Mouse (Mus musculus) neural tube, embryonic 12.5 days (tissue): ENCODE measurements around the gene B3galt4. TPM values are rescaled to one million over a fixed set of nuclear protein-coding genes. Genes with fewer than 3 reads are reported as not detected.

ENCODE experiments used
- ATAC-seq: fragments of 200-750 bp; cut with Nextera tagmentation; 2 replicates; pipeline ENCODE4 v1.8.0; 2017; ENCODE audit warnings: low read depth, mild to moderate bottlenecking, moderate TSS enrichment, moderate library complexity; ENCODE audit not compliant: low FRiP score
- H3K27ac ChIP-seq: fragments of 300-500 bp; sonication (generic); 2 replicates; pipeline ENCODE4 v1.5.1; 2016
- H3K27me3 ChIP-seq: fragments of 300-500 bp; sonication (generic); replicated peaks from 2 replicates; pipeline ENCODE4 v1.6.1; 2016; ENCODE audit warnings: mild to moderate bottlenecking
- H3K36me3 ChIP-seq: fragments of 300-500 bp; sonication (generic); 2 replicates; pipeline ENCODE4 v1.6.1; 2016; ENCODE audit warnings: mild to moderate bottlenecking
- H3K4me1 ChIP-seq: fragments of 300-500 bp; sonication (generic); 2 replicates; pipeline ENCODE4 v1.6.1; 2016
- H3K4me2 ChIP-seq: fragments of 300-500 bp; sonication (generic); replicated peaks from 2 replicates; pipeline ENCODE4 v1.6.1; 2016; ENCODE audit warnings: mild to moderate bottlenecking
- H3K4me3 ChIP-seq: fragments of 300-500 bp; sonication (generic); 2 replicates; pipeline ENCODE4 v1.5.1; 2016
- H3K9ac ChIP-seq: fragments of 300-500 bp; sonication (generic); 2 replicates; pipeline ENCODE4 v1.6.1; 2016; ENCODE audit warnings: mild to moderate bottlenecking
- H3K9me3 ChIP-seq: fragments of 300-500 bp; sonication (generic); 2 replicates; pipeline ENCODE4 v1.6.1; 2016; ENCODE audit warnings: mild to moderate bottlenecking
- WGBS: fragments of 180-500 bp; shearing (Covaris S2); methylation state at CpG from one replicate; pipeline ENCODE4 v1.1.7; 2016; 5-methylcytosine and 5-hydroxymethylcytosine counted together
- polyA plus RNA-seq: library from polyadenylated mRNA; unstranded; fragments of >200 nt; fragmentation: Nextera tagmentation; extraction: Ambion mirVana; gene quantifications from 2 replicates; pipeline ENCODE4 v1.2.1, GENCODE M21; 2016

Gene B3galt4
- polyA plus RNA-seq, 1 experiment from 2014 or later, result 8.3 TPM

DNA sequence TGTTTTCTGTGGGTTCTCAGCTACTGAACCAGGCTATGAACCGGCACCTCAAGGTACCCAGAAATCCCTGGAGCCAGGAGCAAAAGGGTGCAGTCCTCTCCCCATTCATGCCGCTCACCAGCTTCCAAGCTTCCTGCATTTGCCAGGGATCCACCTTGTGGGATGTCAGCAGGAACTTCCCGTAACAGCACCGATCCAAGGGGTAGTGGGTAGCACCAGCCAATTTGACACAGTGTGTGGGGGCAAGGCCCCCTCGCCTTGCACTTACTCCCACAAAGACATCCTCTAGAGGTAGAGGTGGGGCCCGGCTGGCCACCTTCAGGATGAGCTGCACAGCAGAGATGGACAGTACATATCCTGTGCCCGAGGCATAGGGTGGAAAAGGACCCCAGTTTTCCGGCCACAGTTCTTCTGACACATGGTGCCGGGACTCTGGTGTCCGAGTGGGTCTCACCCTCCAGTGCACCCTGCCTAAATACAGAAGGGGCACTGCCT lies 1.1 kb downstream of the B3galt4 start:
- Histone ChIP-seq H3K4me1 (peaks cover 52% of the 10 kb centered on the region), H3K4me2 (peak overlapping the region; percentile 88), H3K36me3 (peaks cover 74% of the 10 kb centered on the region), H3K4me3 (peak overlapping the region; percentile 41), H3K9me3 (no peaks in the 10 kb centered on the region), H3K27me3 (no peaks in the 10 kb centered on the region), H3K9ac (peak overlapping the region; percentile 60), H3K27ac (0 out of 2 replicates have a peak overlapping the region, but pooled peaks have one; percentile 75)
- 71% methylated on average over 10 of the region's 10 CpGs for WGBS
- ATAC-seq, result no peak

DNA sequence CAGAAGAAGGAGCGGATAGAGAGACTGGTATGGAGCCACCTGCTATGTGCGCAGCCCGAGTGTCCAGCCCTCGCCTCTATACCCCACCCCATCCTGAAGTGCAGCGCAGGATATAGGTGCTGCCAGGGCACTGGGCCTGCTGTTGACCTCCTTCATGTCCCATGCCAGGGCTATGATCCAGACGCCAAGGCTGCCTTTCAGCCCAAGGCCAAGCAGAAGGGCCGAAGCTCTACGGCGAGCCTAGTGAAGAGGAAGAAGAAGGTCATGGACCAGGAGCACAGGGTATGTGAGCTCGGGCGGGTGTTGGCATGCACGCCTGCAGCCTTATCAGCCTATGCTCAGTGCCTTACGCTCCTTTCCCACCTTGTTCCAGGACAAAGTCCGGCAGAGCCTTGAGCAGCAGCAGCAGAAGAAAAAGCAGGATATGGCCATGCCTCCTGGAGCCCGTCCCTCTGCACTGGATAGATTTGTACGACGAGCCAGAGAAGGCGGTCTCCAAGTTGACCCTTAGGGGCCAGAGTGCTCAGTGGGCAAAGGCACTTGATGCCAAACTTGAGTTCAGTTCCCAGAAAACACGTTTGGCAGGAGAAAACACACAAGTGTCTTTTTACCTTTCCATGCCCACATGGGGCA lies 2.3 kb downstream of the B3galt4 start:
- H3K4me1 ChIP-seq, result peaks cover 44% of the 10 kb centered on the region
- ATAC-seq, result no peak
- no peak overlapping the region for H3K4me3 ChIP-seq
- no peak overlapping the region for H3K9ac ChIP-seq
- WGBS, result 92% methylated on average over 19 of the region's 19 CpGs
- H3K36me3 ChIP-seq, result peaks cover 78% of the 10 kb centered on the region
- no peak overlapping the region for H3K27ac ChIP-seq
- no peak overlapping the region for H3K4me2 ChIP-seq
- H3K9me3 ChIP-seq, result no peaks in the 10 kb centered on the region
- no peaks in the 10 kb centered on the region for H3K27me3 ChIP-seq

DNA sequence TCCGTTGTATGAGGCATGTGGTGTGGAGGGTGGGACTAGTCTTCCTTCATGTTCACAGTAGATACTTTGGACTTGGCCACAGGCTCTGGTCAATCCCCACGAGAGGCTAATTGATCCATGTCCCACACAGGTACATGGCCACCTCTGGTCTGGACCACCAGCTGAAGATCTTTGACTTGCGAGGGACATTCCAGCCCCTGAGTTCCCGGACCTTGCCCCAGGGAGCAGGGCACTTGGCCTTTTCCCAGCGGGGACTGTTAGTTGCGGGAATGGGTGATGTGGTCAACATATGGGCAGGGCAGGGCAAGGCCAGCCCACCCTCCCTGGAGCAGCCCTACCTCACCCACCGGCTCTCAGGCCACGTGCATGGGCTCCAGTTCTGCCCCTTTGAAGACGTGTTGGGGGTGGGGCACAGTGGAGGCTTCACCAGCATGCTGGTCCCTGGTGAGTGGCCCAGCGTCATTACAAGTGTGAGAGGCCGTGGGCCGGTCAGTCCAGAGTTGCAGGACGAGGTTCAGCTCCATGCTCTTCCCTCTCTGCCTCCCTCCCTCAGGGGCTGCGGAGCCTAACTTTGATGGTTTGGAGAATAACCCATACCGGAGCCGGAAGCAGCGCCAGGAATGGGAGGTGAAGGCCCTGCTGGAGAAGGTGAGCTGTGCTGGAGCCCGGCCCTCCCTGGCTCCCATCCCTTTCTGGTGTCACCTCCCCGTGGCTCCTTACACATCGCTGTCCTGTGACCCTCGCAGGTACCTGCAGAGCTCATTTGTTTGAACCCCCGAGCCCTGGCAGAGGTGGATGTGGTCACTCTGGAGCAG lies 3.0 kb downstream of the B3galt4 start:
- ATAC-seq, result no peak
- peaks cover 79% of the 10 kb centered on the region for H3K36me3 ChIP-seq
- WGBS, result 85% methylated on average over 22 of the region's 22 CpGs
- no peaks in the 10 kb centered on the region for H3K27me3 ChIP-seq
- H3K4me3 ChIP-seq, result no peak overlapping the region
- no peak overlapping the region for H3K27ac ChIP-seq
- peaks cover 37% of the 10 kb centered on the region for H3K4me1 ChIP-seq
- H3K9ac ChIP-seq, result no peak overlapping the region
- H3K9me3 ChIP-seq, result no peaks in the 10 kb centered on the region
- no peak overlapping the region for H3K4me2 ChIP-seq

DNA sequence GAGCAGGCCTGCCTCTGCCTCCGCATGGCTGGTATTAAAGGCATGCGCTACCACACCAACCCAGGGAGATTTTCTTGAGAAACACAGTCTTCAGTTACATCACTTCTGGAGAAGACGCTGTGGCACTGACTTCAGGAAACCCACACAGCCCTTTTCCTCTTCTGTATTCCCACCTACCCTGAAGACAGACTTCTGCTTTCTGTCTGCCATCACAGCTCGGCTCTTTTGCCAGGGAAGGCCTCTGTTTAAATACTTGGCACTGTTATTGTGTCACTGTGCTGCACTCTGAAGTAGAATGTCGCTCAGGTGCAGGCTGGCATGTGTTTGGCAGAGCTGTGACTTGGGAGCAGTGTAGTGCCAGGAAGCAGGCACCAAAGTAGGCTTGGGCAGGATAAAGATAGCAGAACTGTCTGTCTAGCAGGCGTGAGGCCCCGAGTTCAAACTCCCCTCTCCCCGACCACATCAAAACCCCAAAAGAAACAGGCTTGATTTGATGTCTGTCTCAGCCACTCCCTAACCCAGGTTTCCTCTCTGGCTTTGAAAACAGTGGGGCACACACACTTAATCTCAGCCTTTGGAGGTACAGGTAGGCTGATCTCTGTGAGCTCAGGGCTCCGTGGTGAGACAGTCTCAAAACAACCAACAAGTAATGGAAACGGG lies 3.7 kb downstream of the B3galt4 start:
- no peak overlapping the region for H3K4me2 ChIP-seq
- H3K27me3 ChIP-seq, result no peaks in the 10 kb centered on the region
- H3K36me3 ChIP-seq, result peaks cover 78% of the 10 kb centered on the region
- WGBS, result 92% methylated on average over 10 of the region's 10 CpGs
- no peak for ATAC-seq
- no peak overlapping the region for H3K9ac ChIP-seq
- no peaks in the 10 kb centered on the region for H3K9me3 ChIP-seq
- no peak overlapping the region for H3K27ac ChIP-seq
- H3K4me1 ChIP-seq, result peaks cover 29% of the 10 kb centered on the region
- H3K4me3 ChIP-seq, result no peak overlapping the region

DNA sequence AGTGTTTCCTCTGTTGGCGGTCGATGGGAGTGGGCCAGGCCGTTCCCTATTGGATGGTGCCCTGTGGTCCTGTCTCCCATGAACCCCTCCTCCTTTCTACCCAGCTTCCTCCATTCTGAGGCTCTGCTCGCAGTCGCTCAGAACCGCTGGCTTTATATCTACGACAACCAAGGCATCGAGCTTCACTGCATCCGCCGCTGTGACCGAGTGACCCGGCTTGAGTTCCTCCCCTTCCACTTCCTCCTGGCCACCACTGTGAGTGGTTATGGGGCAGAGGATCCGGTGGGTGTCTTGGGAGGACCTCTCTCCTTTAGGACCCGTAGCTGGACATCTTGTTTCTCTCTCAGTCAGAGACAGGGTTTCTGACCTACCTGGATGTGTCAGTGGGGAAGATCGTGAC lies 7.8 kb downstream of the B3galt4 start:
- no peak overlapping the region for H3K4me3 ChIP-seq
- ATAC-seq, result no peak
- H3K4me1 ChIP-seq, result peaks cover 28% of the 10 kb centered on the region
- no peak overlapping the region for H3K27ac ChIP-seq
- H3K27me3 ChIP-seq, result no peaks in the 10 kb centered on the region
- H3K9me3 ChIP-seq, result no peaks in the 10 kb centered on the region
- 95% methylated on average over 15 of the region's 15 CpGs for WGBS
- no peak overlapping the region for H3K9ac ChIP-seq
- H3K36me3 ChIP-seq, result peaks cover 54% of the 10 kb centered on the region
- no peak overlapping the region for H3K4me2 ChIP-seq

DNA sequence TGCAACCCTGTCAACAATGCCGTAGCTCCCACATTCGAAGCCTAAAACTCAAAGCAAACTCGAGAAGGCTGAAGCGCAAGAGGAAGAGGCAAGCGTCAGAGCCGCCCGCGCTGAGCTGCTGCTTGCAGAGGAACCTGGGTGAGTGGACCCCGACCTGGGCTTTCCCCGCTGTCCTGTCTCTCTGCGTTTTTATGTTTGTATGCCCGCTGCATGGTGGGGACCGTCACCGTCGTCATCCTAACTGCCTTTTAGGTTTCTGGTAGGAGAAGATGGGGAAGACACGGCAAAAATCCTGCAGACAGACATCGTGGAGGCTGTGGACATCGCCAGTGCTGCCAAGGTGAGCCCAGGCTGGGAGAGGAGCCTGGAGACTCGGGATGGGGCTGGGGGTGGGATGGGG lies 9.9 kb downstream of the B3galt4 start:
- Histone ChIP-seq H3K9ac (peak overlapping the region; percentile 76), H3K27me3 (no peaks in the 10 kb centered on the region), H3K27ac (no peak overlapping the region), H3K4me1 (peaks cover 28% of the 10 kb centered on the region), H3K36me3 (peaks cover 51% of the 10 kb centered on the region), H3K9me3 (no peaks in the 10 kb centered on the region), H3K4me3 (peak overlapping the region; percentile 89), H3K4me2 (peak overlapping the region; percentile 99)
- no peak for ATAC-seq
- WGBS, result 56% methylated on average over 19 of the region's 19 CpGs

DNA sequence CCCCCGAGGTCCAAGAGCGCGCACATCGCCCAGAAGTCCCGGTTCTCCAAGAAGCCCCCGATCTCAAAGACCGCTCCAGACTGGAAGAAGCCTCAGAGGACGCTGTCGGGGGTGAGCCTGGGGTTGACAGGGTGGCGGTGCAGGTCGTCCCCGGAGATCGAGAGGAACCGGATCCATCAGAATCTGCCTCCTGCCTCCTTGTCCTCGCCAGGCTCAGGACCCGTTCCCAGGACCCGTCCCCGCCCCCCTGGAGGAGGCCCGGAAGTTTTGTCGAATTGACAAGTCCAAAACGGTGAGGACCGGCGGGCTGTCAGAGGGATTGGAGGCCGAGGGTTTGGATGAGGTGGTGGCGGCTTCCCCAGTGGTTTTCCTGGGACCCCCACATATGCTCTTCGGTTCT lies 10.3 kb downstream of the B3galt4 start:
- peak overlapping the region; percentile 76 for H3K9ac ChIP-seq
- no peaks in the 10 kb centered on the region for H3K27me3 ChIP-seq
- H3K36me3 ChIP-seq, result peaks cover 48% of the 10 kb centered on the region
- 4% methylated on average over 26 of the region's 26 CpGs for WGBS
- H3K4me2 ChIP-seq, result peak overlapping the region; percentile 99
- peaks cover 28% of the 10 kb centered on the region for H3K4me1 ChIP-seq
- H3K27ac ChIP-seq, result no peak overlapping the region
- no peaks in the 10 kb centered on the region for H3K9me3 ChIP-seq
- H3K4me3 ChIP-seq, result peak overlapping the region; percentile 89
- no peak for ATAC-seq

DNA sequence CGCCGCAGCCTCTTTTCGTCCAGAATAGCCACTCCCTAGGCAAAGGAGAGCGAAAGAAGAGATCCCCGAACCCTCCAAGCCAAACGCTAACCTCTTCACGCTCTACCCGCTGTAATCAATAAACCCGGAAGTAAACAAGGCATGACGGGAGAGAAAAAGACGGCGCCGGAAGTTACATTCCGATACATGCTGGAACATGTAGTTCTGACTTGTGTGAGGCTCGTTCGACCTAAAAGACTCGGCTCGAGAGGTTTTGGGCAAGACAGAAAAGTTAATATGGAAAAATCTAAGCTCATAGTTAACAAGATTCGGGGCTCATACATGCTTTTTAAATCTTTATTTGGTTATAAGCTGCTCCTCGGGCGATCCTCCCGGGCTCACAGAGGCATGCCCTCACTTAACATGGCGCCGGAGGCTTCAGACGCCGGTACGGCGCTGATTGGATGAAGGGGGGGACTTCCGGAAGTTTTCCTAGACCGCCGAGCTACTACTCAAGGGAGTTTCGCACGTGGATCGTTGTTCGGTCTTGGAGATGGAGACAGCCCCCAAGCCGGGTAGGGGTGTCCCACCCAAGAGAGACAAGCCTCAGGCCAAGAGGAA lies 11.0 kb downstream of the B3galt4 start, which contains the start of the genes Pfdn6 and Wdr46:
Gene Pfdn6, minus strand, starts transcription at position 138 of the 600 bp plus-strand sequence.
Gene Wdr46, plus strand, starts transcription at position 455 of the 600 bp plus-strand sequence.
- H3K36me3 ChIP-seq, result peaks cover 49% of the 10 kb centered on the region
- peaks cover 28% of the 10 kb centered on the region for H3K4me1 ChIP-seq
- peak within 1 kb of the TSS; percentile 83 for H3K9ac ChIP-seq
- H3K27me3 ChIP-seq, result no peaks in the 10 kb centered on the region
- peak; percentile 85 for ATAC-seq
- peak within 1 kb of the TSS; percentile 89 for H3K4me3 ChIP-seq
- no peaks in the 10 kb centered on the region for H3K9me3 ChIP-seq
- peak within 1 kb of the TSS; percentile 99 for H3K4me2 ChIP-seq
- no peak within 1 kb of the TSS for H3K27ac ChIP-seq
- WGBS, result under 1% methylated on average over 36 of the region's 36 CpGs

DNA sequence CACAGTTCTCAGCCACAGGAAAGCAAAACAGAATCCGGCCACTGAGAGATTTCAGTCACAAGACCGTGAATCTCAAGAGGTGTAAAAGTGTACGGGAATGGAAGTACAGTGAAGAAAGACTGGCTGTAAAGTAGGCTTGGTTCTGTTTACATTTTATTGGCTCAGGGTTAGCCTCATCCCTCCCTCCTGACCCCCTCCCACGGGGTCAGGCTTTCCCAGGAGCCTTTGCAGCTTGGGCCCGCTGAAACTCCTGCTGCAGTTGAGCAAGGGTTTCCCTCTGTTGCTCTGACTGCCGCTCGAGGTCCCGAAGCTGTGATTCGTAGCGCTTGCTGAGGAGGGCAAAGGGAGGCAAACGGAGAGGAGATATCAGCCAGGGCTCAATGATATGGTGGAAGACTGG lies 12.5 kb downstream of the B3galt4 start:
- peak overlapping the region; percentile 99 for H3K4me2 ChIP-seq
- no peaks in the 10 kb centered on the region for H3K27me3 ChIP-seq
- peaks cover 28% of the 10 kb centered on the region for H3K4me1 ChIP-seq
- ATAC-seq, result no peak
- H3K4me3 ChIP-seq, result peak overlapping the region; percentile 5; the same call in 1 of the 2 replicates
- no peaks in the 10 kb centered on the region for H3K9me3 ChIP-seq
- peaks cover 51% of the 10 kb centered on the region for H3K36me3 ChIP-seq
- H3K27ac ChIP-seq, result no peak overlapping the region
- 81% methylated on average over 11 of the region's 11 CpGs for WGBS
- no peak overlapping the region; the same call in 1 of the 2 replicates for H3K9ac ChIP-seq

DNA sequence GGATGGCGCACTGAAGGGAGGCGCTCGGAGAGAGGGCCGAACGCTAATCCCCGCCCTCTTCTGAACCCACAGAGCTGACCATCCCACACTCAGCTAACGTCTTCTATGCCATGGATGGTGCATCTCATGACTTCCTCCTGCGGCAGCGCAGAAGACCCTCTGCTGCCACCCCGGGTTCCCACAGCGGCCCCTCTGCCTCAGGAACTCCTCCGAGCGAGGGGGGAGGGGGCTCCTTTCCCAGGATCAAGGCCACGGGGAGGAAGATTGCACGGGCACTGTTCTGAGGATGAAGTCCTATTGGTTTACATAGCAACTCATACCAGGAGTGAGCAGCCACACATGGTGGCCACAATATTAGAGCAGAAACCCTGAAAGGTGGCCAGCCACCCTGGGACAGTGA lies 14.3 kb downstream of the B3galt4 start:
- no peak for ATAC-seq

DNA sequence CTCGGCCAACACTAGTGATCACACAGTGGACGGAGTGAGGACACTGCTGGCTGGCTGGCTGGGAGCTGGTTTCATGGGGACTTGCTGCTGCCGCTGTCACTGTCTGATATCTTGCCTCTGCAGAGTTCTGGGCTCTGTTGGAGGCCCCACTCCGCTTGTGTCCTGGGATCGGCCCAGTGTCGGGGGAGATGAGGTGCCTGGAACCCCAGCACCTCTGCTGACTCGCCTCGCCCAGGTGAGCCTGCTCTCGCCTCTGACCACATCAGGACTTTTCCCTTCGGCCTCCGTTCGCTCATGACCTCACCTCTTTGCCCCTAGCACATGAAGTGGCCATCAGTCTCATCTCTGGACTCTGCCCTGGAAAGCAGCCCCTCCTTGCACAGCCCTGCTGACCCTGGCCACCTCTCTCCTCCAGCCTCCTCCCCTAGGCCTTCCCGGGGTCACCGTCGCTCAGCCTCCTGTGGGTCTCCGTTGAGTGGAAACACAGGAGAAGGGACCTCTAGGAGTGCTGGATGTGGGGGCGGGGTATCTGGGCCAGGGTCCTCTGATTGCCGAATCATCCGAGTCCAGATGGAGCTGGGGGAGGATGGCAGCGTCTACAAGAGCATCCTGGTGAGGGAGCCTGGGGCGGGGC lies 15.7 kb downstream of the B3galt4 start:
- no peak for ATAC-seq
- WGBS, result 89% methylated on average over 21 of the region's 21 CpGs
- H3K27me3 ChIP-seq, result no peaks in the 10 kb centered on the region; the same call in 1 of the 2 replicates
- H3K27ac ChIP-seq, result no peak overlapping the region
- H3K9ac ChIP-seq, result 0 out of 2 replicates have a peak overlapping the region, but pooled peaks have one; percentile 17
- no peak overlapping the region for H3K4me3 ChIP-seq
- no peaks in the 10 kb centered on the region for H3K9me3 ChIP-seq
- H3K4me1 ChIP-seq, result peaks cover 23% of the 10 kb centered on the region
- peaks cover 61% of the 10 kb centered on the region for H3K36me3 ChIP-seq
- H3K4me2 ChIP-seq, result no peak overlapping the region

More for the DNA sequence above, 14.3 kb downstream of the B3galt4 start:
- no peak overlapping the region for H3K27ac ChIP-seq
- H3K36me3 ChIP-seq, result peaks cover 59% of the 10 kb centered on the region
- no peak overlapping the region for H3K4me3 ChIP-seq
- no peak overlapping the region for H3K9ac ChIP-seq
- H3K9me3 ChIP-seq, result no peaks in the 10 kb centered on the region
- H3K4me2 ChIP-seq, result no peak overlapping the region
- 90% methylated on average over 15 of the region's 15 CpGs for WGBS
- no peaks in the 10 kb centered on the region for H3K27me3 ChIP-seq
- peaks cover 27% of the 10 kb centered on the region for H3K4me1 ChIP-seq
